Mouse (Mus musculus): ENCODE results near the gene Gas2l3.

The Gas2l3 gene

DNA sequence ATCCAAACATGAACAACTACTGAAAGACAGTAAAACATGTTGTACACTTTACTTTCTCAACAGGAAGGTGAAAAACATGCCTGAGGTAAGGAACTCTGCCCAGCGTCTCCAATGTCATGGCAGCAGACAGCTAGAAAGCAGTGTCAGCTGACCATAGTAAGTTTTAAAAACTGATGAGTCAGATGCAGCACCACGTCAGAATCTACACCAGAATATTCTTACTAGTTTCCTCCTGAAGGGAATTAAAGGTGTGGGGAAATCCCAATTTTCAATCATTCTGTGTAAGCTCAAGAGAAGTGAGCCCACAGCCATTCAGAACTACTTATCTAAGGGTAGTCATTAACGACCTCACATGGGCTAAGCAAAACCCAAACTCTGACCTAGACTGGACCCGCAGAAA, 1.1 kb downstream of the Gas2l3 start:
- DNase-seq = no peak

GRCm38 (mm10) chr10:89441961-89442360, 1.8 kb downstream of the Gas2l3 start:
- no peak for DNase-seq

- DNase-seq = no peak
These were observed 4.4 kb downstream of the Gas2l3 start for GRCm38 (mm10) chr10:89439380-89439779.

- DNase-seq = no peak
These were observed 5.8 kb downstream of the Gas2l3 start for GRCm38 (mm10) chr10:89437996-89438395.

GRCm38 (mm10) chr10:89437472-89437871, 6.3 kb downstream of the Gas2l3 start:
- no peak for DNase-seq

GRCm38 (mm10) chr10:89435920-89436319, 7.8 kb downstream of the Gas2l3 start:
- no peak for DNase-seq

- DNase-seq = no peak
These were observed 8.4 kb downstream of the Gas2l3 start for GRCm38 (mm10) chr10:89435413-89435812.

DNA sequence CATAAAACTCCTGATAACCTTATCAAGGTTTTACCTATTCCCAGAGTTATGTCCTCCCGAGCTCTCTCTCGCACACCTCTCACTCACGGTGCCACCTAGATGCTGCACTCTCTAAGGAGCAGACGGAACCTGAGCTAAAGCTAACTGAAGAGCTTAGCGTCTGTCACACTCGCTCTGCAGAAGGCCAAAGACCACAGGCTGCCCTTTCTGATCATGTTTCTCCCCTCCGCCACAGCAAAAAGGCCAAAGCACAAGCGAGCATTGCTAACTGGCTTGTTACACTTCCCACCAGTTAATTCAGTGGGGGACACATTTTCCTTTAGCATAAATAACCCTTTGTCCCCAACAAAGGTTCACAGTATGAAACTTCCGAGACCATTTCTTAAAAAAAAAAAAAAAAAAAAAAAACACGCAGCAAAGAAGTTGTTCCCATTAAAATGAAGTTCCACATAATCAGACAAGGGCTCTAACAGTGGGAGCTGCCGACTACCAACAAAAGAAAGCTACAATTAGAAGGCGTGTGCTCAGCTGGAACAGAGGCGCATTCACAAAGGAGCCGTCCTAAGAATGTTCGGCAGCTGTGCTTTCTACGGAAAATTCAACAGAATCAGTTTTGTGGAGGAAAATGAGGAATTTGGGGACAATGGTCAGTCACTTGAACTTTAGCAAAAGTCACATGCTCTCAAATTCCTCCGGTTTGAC, 9.1 kb downstream of the Gas2l3 start:
- DNase-seq = no peak

DNA sequence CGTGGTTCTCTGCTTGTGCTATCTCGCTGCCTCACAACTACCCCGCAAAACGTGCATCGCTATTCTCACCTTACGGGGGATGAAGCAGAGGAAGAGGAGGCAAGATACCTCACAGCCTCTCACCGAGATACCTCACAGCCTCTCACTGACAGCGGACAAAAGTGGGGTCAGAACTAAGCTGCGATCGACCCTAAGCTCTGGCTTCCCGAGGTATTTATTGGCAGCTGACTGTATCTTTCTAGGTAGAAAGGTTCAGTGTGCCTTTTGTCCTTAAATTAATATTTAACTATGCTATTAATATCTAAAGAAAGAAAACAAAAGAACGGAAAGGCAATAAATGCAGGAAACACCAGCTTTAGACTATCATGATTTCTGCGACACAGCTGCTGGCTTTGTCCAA, 11.0 kb downstream of the Gas2l3 start:
- DNase-seq = no peak

GRCm38 (mm10) chr10:89430751-89431150, 13.0 kb downstream of the Gas2l3 start:
- DNase-seq = no peak

- no peak for DNase-seq
These were observed 18.9 kb downstream of the Gas2l3 start for GRCm38 (mm10) chr10:89424800-89425393.

DNA sequence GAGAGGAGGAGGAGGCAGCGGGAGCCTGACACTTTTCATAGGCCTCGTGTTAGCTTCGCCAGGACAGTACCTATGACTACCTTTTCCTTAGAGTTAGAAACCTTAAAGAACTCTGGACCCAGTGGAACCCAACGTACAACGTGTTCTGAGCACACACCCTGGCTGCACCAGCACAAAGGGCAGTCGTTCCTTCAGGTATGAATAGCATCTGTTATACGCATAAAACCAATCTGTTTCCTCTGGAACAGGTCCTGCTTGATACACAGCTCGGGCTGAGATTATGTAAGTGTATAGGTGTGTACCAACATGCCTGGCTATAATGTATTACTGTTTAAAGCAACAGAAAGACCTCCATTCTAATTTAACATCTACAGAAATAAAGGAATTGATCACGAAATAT, 19.6 kb downstream of the Gas2l3 start:
- no peak for DNase-seq

- DNase-seq = no peak
These were observed 20.5 kb downstream of the Gas2l3 start for GRCm38 (mm10) chr10:89423164-89423778.

- DNase-seq = no peak
These were observed 21.1 kb downstream of the Gas2l3 start for GRCm38 (mm10) chr10:89422504-89423158.

DNA sequence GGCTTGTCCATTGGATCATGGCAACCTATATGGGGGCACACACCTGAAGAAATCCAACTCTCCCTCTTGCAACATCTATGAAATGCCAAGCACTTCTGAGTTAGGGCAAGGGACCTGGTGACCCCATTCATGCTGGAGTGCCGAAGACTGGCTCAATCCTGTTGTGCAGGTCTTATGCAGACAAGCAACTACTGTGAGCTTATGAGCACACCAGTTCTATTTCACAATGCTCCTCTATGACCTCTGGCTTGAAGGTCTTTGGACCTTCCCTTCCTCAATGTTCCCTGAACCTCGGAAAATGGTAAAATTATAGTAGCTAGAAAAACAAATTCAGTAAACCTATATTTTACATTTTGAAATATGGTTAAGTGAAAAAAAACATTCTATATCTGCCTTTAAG, 25.8 kb downstream of the Gas2l3 start:
- DNase-seq = no peak

GRCm38 (mm10) chr10:89415478-89415877, 28.3 kb downstream of the Gas2l3 start:
- DNase-seq = no peak

DNA sequence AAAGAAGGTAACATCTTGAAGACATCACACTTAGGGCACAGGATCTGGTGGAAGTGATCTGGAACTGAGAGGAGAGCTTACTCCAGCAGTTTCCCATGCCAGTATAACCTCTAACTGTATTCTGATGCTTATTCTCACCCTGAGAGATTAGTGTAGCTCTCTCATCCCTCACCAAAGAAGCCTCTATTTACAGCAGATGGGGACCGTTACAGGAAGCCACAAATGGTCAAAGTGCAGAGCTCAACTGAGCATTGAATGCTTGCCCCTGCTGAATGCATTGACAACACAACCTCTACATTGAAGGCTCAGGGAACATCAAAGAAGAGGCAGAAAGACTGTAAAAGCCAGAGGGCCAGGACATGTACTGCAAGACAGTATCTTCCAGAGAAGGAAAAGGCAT, 36.2 kb downstream of the Gas2l3 start:
- DNase-seq = no peak

DNA sequence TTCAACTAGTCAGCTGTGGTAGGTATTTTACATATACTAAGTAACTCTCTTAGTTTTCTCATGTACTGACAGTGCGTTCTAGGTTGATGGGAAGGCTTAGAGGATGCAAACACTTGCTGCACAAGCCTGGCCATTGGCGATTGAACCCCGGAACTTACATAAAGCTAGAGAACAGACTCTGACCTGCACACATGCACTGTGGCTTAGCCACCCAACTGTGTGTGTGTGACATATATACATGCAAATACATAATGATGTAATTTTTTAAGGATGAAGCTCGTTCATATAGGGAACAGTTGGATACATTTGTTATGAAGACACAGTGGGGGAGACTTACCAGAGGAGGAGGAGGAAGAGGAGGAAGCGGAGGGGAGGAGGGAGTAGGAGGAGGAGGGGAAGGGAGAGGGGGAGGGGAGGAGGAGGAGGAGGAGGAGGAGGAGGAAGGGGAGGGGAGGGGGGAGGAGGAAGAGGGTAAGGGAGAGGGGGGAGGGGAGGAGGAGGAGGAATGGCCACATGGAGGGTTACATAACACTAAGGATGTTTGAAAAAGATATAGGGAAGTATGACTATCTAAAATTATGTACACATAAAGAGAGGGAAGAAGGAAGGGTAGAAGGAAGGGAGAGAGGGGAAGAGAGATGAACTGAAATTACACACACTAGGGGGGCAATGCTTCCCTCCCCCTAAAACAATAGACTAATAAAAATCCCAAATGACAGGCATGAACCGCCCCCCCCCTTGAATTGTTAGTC, 36.9 kb downstream of the Gas2l3 start:
- no peak for DNase-seq

- DNase-seq = no peak
These were observed 38.8 kb downstream of the Gas2l3 start for GRCm38 (mm10) chr10:89404936-89405335.

DNA sequence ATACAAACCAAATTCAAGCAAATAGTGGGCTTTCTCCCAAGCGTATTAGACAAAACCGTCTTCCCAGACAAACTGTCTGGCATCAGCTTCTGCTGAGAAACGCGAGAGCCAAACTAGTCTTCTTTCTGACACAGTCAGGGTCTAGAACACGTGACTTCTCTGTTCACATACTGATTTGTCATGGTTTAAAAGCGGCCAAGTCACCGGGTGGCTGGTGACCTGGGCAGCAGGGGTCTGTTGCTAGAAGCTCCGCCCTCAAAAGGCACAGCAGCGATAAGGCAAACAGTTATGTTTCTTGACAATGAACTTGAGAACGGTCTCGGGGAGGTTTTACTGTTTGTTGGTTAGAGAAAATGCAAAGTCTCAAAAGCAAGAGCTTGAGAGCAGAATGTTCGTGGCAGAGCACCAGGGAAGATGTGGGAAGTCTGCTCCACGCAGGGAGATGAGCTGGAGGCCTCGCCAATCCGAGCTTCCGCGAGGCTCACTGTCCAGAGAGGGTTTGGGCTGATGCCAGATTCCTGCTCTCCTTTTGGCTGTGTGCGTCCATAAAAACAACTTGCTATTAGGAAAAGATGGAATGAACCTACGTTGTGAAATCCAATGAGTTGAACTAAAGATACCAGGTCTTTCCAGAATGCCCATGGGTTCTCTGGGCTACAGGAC, 43.0 kb downstream of the Gas2l3 start:
- peak; percentile 80 for DNase-seq

DNA sequence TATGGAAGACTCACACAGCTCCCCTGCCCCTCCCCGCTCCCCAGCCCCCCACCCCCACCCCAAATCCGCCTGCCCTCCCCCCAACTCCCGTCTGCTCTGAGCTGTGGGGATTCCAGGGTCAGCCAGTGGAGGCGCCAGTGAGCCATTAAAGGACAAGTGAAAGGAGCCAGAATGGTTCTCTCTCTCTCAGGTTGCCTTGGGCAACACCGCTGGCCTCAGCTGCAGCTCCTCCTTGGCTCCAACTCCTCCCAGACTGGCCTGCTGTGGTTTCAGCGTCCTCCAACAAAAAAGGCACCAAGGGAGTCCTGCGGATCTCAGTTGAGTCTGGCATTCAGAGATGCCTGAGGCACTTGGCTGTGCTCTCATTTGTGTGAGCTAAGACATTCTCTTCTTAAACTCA, 47.9 kb downstream of the Gas2l3 start:
- DNase-seq = peak; percentile 50

DNA sequence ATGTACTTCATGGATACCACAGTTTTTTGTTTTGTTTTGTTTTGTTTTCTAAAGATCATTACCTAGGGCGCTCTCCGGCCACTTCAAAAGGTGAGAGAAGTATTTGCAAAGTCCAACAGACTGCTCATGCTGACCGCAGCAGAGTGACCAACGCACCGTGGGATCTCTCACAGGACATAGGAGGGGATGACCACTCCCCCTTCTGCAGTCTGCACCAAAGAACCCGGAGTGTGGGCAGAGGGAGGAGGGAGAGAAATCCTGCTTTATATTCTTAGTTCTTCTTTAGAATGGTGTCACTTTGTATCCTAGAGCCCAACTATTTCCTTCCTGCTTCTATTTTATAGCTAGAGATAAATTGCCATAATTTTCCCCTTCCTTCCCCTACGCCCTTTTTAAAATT, 48.4 kb downstream of the Gas2l3 start:
- DNase-seq = no peak

DNA sequence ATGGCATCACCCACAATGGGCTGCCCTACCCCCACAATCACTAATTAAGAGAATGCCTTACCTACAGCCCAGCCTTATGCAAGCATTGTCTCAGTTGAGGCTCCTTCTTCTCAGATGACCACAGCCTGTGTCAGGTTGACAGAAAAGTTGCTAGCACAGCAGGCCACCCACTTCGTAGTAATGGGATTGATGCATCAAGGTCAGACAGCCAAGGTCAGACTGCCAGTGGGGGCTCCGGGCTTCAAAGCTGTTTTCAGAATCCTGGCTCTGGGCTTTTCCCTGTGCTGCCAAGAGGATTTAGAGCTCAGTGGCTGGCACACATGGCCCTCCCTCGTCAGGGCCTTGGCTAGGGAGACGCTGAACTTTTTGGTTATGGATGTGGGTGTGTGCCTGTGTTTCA, 51.1 kb downstream of the Gas2l3 start:
- peak; percentile 5 for DNase-seq

Measured in cerebellum, adult 9-11 months (tissue).